Mouse (Mus musculus) MEL (cell line): Measurements from ENCODE around the gene Zfp36l1. TPM values are rescaled to one million over a fixed set of nuclear protein-coding genes. Genes with fewer than 3 reads are reported as not detected.

Source experiments
- DNase-seq: peaks from one replicate; pipeline ENCODE4 v3.0.0; 2011; ENCODE audit warnings: low read depth, low spot score
- H3K27ac ChIP-seq: 2 replicates; pipeline ENCODE4 v1.5.1; 2012; ENCODE audit warnings: low read depth, mild to moderate bottlenecking, control low read depth, low read length, moderate library complexity; ENCODE audit not compliant: control insufficient read depth
- H3K27me3 ChIP-seq, 2 experiments: fragments of 150-350 bp in 1 of 2; sonication (generic) in 1 of 2; 2 replicates each; pipeline ENCODE4 v1.6.1; 2012; ENCODE audit warnings: low read length in 2 of 2, mild to moderate bottlenecking in 2 of 2, improper control_type of control experiment in 1 of 2, moderate library complexity in 1 of 2; ENCODE audit not compliant: insufficient read depth in 2 of 2, control insufficient read depth in 1 of 2
- H3K36me3 ChIP-seq, 2 experiments: 2 replicates each; pipeline ENCODE4 v1.6.1; 2012 to 2014; ENCODE audit warnings: low read length in 2 of 2, improper control_type of control experiment in 1 of 2, inconsistent platforms in 1 of 2, mild to moderate bottlenecking in 1 of 2; ENCODE audit not compliant: insufficient read depth in 2 of 2, control insufficient read depth in 1 of 2
- H3K4me1 ChIP-seq, 2 experiments: fragments of 150-350 bp in 1 of 2; sonication (generic) in 1 of 2; 2 replicates each; pipeline ENCODE4 v1.6.1; 2012; ENCODE audit warnings: low read length in 2 of 2, improper control_type of control experiment in 1 of 2, mild to moderate bottlenecking in 1 of 2; ENCODE audit not compliant: insufficient read depth in 2 of 2, control insufficient read depth in 1 of 2
- H3K4me3 ChIP-seq, 2 experiments: fragments of 150-350 bp in 1 of 2; sonication (generic) in 1 of 2; 2 replicates each; pipeline ENCODE4 v1.5.1; 2012; ENCODE audit warnings: low read depth in 2 of 2, low read length in 2 of 2, mild to moderate bottlenecking in 2 of 2, moderate library complexity in 2 of 2, control low read depth in 1 of 2, improper control_type of control experiment in 1 of 2; ENCODE audit not compliant: control insufficient read depth in 1 of 2, insufficient read depth in 1 of 2
- H3K79me2 ChIP-seq: 2 replicates; pipeline ENCODE4 v1.6.1; 2012; ENCODE audit warnings: mild to moderate bottlenecking, low read length, moderate library complexity; ENCODE audit not compliant: control insufficient read depth, poor library complexity, insufficient read depth
- H3K9ac ChIP-seq: 2 replicates; pipeline ENCODE4 v1.6.1; 2012; ENCODE audit warnings: low read depth, mild to moderate bottlenecking, control low read depth, low read length, moderate library complexity; ENCODE audit not compliant: control insufficient read depth, poor library complexity, severe bottlenecking
- H3K9me3 ChIP-seq: fragments of 150-350 bp; sonication (generic); replicated peaks from 2 replicates; pipeline ENCODE4 v1.6.1; 2012; ENCODE audit warnings: mild to moderate bottlenecking, low read length, improper control_type of control experiment, moderate library complexity; ENCODE audit not compliant: insufficient read depth
- BHLHE40 ChIP-seq: IDR thresholded peaks from 2 replicates; pipeline ENCODE4 v1.6.1; 2012; ENCODE audit warnings: low read depth, mild to moderate bottlenecking, inconsistent platforms, low read length, improper control_type of control experiment, borderline replicate concordance
- CHD1 ChIP-seq: IDR thresholded peaks from 2 replicates; pipeline ENCODE4 v1.6.1; 2012; ENCODE audit warnings: low read depth, mild to moderate bottlenecking, inconsistent platforms, low read length, improper control_type of control experiment
- CHD2 ChIP-seq: IDR thresholded peaks from 2 replicates; pipeline ENCODE4 v1.6.1; 2011; ENCODE audit warnings: low read length, improper control_type of control experiment
- CTCF ChIP-seq, 3 experiments: IDR thresholded peaks in 2 of 3; conservative IDR thresholded peaks in 1 of 3; 2 replicates each; pipeline ENCODE4 v1.5.1; 2011 to 2012; ENCODE audit warnings: low read length in 3 of 3, low read depth in 2 of 3, mild to moderate bottlenecking in 2 of 3, improper control_type of control experiment in 1 of 3, inconsistent platforms in 1 of 3, mixed read lengths in 1 of 3, moderate library complexity in 1 of 3; ENCODE audit not compliant: control insufficient read depth in 1 of 3, insufficient read depth in 1 of 3, poor library complexity in 1 of 3, severe bottlenecking in 1 of 3
- E2F4 ChIP-seq: IDR thresholded peaks from 2 replicates; pipeline ENCODE4 v1.6.1; 2011; ENCODE audit warnings: low read depth, low read length, improper control_type of control experiment, borderline replicate concordance
- GATA1 ChIP-seq: IDR thresholded peaks from 2 replicates; pipeline ENCODE4 v1.6.1; 2011; ENCODE audit warnings: low read depth, low read length, improper control_type of control experiment
- JUND ChIP-seq: IDR thresholded peaks from 2 replicates; pipeline ENCODE4 v1.6.1; 2011; ENCODE audit warnings: low read depth, mild to moderate bottlenecking, improper control_type of control experiment, low read length
- KAT2A ChIP-seq: conservative IDR thresholded peaks from 2 replicates; pipeline ENCODE4 v1.6.1; 2012; ENCODE audit warnings: low read depth, low read length, improper control_type of control experiment, inconsistent platforms
- MAFK ChIP-seq: IDR thresholded peaks from 2 replicates; pipeline ENCODE4 v1.6.1; 2011; ENCODE audit warnings: low read depth, mild to moderate bottlenecking, low read length, improper control_type of control experiment, borderline replicate concordance
- MAX ChIP-seq: IDR thresholded peaks from 2 replicates; pipeline ENCODE4 v1.6.1; 2011; ENCODE audit warnings: low read length, improper control_type of control experiment
- MYC ChIP-seq: IDR thresholded peaks from 2 replicates; pipeline ENCODE4 v1.6.1; 2011; ENCODE audit warnings: low read depth, mild to moderate bottlenecking, low read length, improper control_type of control experiment, moderate library complexity
- NELFE ChIP-seq: IDR thresholded peaks from 2 replicates; pipeline ENCODE4 v1.6.1; 2011; ENCODE audit warnings: low read depth, low read length, improper control_type of control experiment
- POLR2A ChIP-seq, 2 experiments: IDR thresholded peaks; 2 replicates each; pipeline ENCODE4 v1.6.1; 2011 to 2012; ENCODE audit warnings: low read length in 2 of 2, mild to moderate bottlenecking in 2 of 2, control low read depth in 1 of 2, improper control_type of control experiment in 1 of 2, low read depth in 1 of 2, moderate library complexity in 1 of 2; ENCODE audit not compliant: control insufficient read depth in 1 of 2, insufficient read depth in 1 of 2, poor library complexity in 1 of 2
- POLR2AphosphoS2 ChIP-seq: IDR thresholded peaks from 2 replicates; pipeline ENCODE4 v1.6.1; 2011; ENCODE audit warnings: low read length, improper control_type of control experiment
- RCOR1 ChIP-seq: IDR thresholded peaks from 2 replicates; pipeline ENCODE4 v1.6.1; 2012; ENCODE audit warnings: low read depth, mild to moderate bottlenecking, inconsistent platforms, low read length, improper control_type of control experiment
- SIN3A ChIP-seq: IDR thresholded peaks from 2 replicates; pipeline ENCODE4 v1.6.1; 2012; ENCODE audit warnings: low read length, improper control_type of control experiment, inconsistent platforms
- TAL1 ChIP-seq: IDR thresholded peaks from 2 replicates; pipeline ENCODE4 v1.6.1; 2012; ENCODE audit warnings: mild to moderate bottlenecking, inconsistent platforms, low read length, moderate library complexity, mixed read lengths
- TCF12 ChIP-seq: IDR thresholded peaks from 2 replicates; pipeline ENCODE4 v1.6.1; 2014; ENCODE audit warnings: low read depth, mild to moderate bottlenecking, inconsistent platforms, low read length, improper control_type of control experiment, moderate library complexity
- UBTF ChIP-seq: IDR thresholded peaks from 2 replicates; pipeline ENCODE4 v1.6.1; 2012; ENCODE audit warnings: low read depth, mild to moderate bottlenecking, inconsistent platforms, low read length, improper control_type of control experiment, moderate library complexity, borderline replicate concordance; ENCODE audit not compliant: insufficient read depth
- USF1 ChIP-seq: IDR thresholded peaks from 2 replicates; pipeline ENCODE4 v1.6.1; 2014; ENCODE audit warnings: low read depth, mild to moderate bottlenecking, inconsistent platforms, low read length, improper control_type of control experiment, moderate library complexity
- ZC3H11A ChIP-seq: IDR thresholded peaks from 2 replicates; pipeline ENCODE4 v1.6.1; 2012; ENCODE audit warnings: low read depth, mild to moderate bottlenecking, inconsistent platforms, low read length, improper control_type of control experiment
- ZMIZ1 ChIP-seq: IDR thresholded peaks from 2 replicates; pipeline ENCODE4 v1.6.1; 2012; ENCODE audit warnings: low read depth, mild to moderate bottlenecking, inconsistent platforms, low read length, improper control_type of control experiment, moderate library complexity
- polyA plus RNA-seq, 2 experiments: library from polyadenylated mRNA; stranded (reverse) in 1 of 2; unstranded in 1 of 2; fragments of >175 nt in 1 of 2; fragments of >200 nt in 1 of 2; gene quantifications; 2 replicates each; pipeline versions ENCODE4 v1.2.1 to v1.2.4; 2012; ENCODE audit warnings: low replicate concordance in 2 of 2, low read depth in 1 of 2; ENCODE audit not compliant: insufficient read length in 2 of 2, insufficient read depth in 1 of 2, missing spikeins in 1 of 2
- total RNA-seq: library from RNA; depleted of rRNA; stranded (reverse); fragments of 300-350 nt; gene quantifications from 2 replicates; pipeline ENCODE4 v1.2.3, GENCODE M21; 2012

Gene Zfp36l1
- total and polyA plus RNA-seq, 3 experiments: 1.2 to 22.5 TPM; not detected in 1

- TF ChIP-seq GATA1 (no peak), MAX (no peak), POLR2A (IDR thresholded peaks at IDR 0.05; ENCODE audit: control insufficient read depth in 1 of 2, insufficient read depth in 1 of 2, low read depth in 1 of 2, low read length in 2 of 2, poor library complexity in 1 of 2) (no peak)
These were observed 30.1 kb downstream of the Zfp36l1 start (continued) for GRCm38 (mm10) chr12:80082730-80083129.

GRCm38 (mm10) chr12:80081440-80081839 is 31.4 kb downstream of the Zfp36l1 start:
- Histone ChIP-seq H3K9ac (no peak overlapping the region), H3K4me1 (peaks cover 8 to 26% of the 10 kb centered on the region in 2 experiments), H3K27ac (no peak overlapping the region), H3K36me3 (peaks cover 0 to 20% of the 10 kb centered on the region in 2 experiments; a peak in 2 of 4 replicates), H3K27me3 (no peaks in the 10 kb centered on the region), H3K4me3 (no peak overlapping the region), H3K9me3 (no peaks in the 10 kb centered on the region), H3K79me2 (no peaks in the 10 kb centered on the region)
- no peak for DNase-seq
- TF ChIP-seq MAFK (no peak), JUND (no peak), TCF12 (no peak), CHD1 (no peak), CTCF (IDR thresholded peaks at IDR 0.05 in 2 of 3, conservative IDR thresholded peaks at IDR 0.05 in 1 of 3; ENCODE audit: control insufficient read depth in 1 of 3, insufficient read depth in 1 of 3, low read depth in 2 of 3, low read length in 3 of 3, poor library complexity in 1 of 3, severe bottlenecking in 1 of 3) (no peak), TAL1 (no peak), POLR2AphosphoS2 (no peak), RCOR1 (no peak)

- Histone ChIP-seq H3K4me1 (peaks cover 8 to 25% of the 10 kb centered on the region in 2 experiments), H3K27ac (no peak overlapping the region)
These were observed 32.9 kb downstream of the Zfp36l1 start for GRCm38 (mm10) chr12:80079937-80080336.

More at GRCm38 (mm10) chr12:80079937-80080336, 32.9 kb downstream of the Zfp36l1 start:
- DNase-seq: no peak
- Histone ChIP-seq H3K79me2 (no peaks in the 10 kb centered on the region), H3K4me3 (no peak overlapping the region), H3K9me3 (no peaks in the 10 kb centered on the region), H3K9ac (no peak overlapping the region), H3K27me3 (no peaks in the 10 kb centered on the region), H3K36me3 (peaks cover 0 to 20% of the 10 kb centered on the region in 2 experiments; a peak in 2 of 4 replicates)
- TF ChIP-seq GATA1 (no peak), USF1 (no peak), CHD2 (no peak), KAT2A (no peak), ZC3H11A (no peak), E2F4 (no peak), MYC (no peak), ZMIZ1 (no peak), NELFE (no peak), BHLHE40 (no peak), JUND (no peak), UBTF (no peak), SIN3A (no peak)
